Mouse (Mus musculus): ENCODE measurements around the gene Frmpd3. TPM values are rescaled to one million over a fixed set of nuclear protein-coding genes. Genes with fewer than 3 reads are reported as not detected.
A peak's percentile ranks its signal among the peaks of the same experiment; 100 is the strongest.
"Not testable (repeated sequence)": the region's sequence is repeated elsewhere in the genome, so short reads cannot be mapped to it uniquely, and the experiment has no call there.

The Frmpd3 gene
- total RNA-seq (2021) = under 1 TPM; 0.12 to 0.16 TPM
- long read RNA-seq, experiment 1 = 0 reads
- long read RNA-seq, experiment 2 = 0 reads

DNA sequence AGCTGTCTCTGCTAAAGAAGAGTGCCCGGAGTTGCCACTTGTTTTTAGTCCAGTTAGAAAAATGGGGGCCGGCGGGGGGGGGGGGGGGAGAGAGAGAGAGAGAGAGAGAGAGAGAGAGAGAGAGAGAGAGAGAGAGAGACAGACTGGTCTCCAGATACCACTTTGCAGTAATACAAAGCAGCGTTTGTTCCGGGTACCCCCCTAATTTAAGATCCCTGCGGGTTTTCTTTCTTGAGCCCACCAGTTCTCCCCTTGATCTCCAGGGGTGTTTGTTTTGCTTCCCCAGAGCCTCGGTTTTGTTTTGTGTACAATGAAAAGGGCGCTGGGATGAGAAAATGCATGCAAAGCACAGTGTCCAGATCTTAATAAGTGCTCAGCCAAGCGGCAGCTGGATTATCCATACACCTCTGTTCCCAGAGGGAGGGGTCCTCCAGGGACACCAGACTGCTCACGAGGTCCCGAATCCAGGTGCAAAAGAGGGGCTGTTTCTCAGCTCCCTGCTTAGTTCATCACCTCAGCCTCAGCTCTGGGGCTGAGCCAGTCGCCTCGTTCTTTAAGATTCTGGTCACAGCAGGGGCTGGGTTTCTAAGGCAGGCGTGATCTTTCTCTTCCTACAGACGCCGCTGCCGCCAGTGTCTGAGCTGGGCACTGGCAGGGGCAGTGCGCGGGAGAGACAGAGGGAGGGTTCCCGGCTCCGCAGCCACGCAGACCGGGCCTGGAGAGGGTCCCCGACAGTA is at the start of gene Frmpd3:
Frmpd3 (plus strand) TSS at position 608 of the 737 bp plus-strand sequence.
- peak; percentile 3 for DNase-seq

- DNase-seq = no peak
Measured at GRCm38 (mm10) chrX:140303731-140304130, 38.3 kb upstream of the Frmpd3 start.

DNA sequence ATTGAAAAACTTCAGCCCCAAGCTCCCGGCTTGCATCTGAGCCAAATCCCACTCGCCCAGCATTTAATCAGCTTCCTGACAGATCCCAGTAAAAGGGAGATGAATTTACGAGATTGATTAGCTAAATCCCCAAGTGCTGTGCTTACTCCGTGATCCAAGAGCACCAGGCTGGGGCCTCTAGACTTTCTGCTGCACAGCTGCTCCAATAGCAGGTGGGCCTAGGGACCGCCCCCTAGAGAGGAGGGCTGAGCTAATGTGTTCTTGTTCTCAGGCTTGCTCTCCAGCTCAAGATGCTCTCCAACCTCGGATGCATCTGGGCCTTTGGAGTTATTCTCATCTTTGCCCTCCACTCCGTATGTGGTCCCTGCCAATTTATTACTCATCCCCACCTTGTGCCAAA is 36.4 kb upstream of the Frmpd3 start:
- no peak for DNase-seq

GRCm38 (mm10) chrX:140317931-140318330 is 24.1 kb upstream of the Frmpd3 start:
- no peak for DNase-seq

- no peak for DNase-seq
Measured at GRCm38 (mm10) chrX:140319131-140319530, 22.9 kb upstream of the Frmpd3 start.

DNA sequence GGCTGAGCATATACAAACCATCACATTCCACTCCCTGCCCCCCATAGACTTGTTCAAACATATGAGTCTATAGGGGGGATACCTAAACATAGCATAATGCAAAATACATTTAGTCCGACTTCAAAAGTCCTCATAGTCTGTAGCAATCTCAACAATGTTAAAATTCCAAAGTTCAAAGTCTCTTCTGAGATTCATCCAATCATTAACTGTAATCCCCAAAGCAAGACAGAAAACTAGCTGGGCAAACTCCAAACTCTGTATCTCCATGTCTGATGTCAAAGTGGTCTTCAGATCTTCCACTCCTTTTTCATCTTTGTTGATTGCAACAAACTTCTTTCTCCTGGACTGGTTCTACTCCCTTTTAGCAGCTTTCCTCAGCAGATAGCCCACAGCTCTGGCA is 21.4 kb upstream of the Frmpd3 start:
- not testable (repeated sequence) for DNase-seq

GRCm38 (mm10) chrX:140342393-140343163 is 515 bp downstream of the Frmpd3 start:
- no peak for DNase-seq

DNA sequence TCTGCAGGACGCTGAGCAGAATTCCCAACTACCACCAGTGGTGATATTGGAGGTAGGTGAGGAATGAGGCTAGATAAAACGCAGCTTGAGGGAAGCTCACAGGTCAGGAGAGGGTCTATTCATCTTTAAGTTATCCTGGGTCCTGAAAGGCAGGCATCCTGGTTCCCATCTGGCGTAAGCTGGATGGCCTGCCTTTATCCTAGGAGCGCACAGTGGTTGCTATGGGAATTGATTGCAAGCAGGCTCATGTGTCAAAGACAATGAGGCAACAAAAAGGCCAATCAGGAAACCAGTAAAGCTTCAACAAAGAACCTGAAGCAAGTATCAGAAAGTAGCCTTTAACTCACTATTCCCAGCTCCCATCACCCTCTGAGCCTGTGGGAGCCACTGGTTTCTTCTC is 33.6 kb downstream of the Frmpd3 start:
- DNase-seq = no peak

DNA sequence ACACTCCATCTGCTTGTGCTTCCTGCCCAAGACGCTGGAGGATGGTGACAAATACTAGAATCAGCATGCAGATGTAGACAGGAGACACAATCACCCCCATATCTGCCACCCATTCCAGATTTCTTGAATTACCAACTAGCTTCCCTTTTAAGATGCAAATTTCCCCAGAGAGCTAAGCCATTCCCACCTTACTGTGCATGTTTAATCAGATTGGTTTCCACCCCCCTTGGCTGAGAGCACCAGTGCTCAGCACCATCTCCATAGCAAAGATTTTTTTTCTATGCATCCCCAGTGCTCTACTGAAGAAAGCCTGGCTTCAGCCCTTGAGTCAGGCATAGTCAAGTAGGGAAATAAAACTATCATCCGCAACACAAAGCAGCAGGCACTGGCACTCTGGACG is 57.9 kb downstream of the Frmpd3 start:
- no peak for DNase-seq

DNA sequence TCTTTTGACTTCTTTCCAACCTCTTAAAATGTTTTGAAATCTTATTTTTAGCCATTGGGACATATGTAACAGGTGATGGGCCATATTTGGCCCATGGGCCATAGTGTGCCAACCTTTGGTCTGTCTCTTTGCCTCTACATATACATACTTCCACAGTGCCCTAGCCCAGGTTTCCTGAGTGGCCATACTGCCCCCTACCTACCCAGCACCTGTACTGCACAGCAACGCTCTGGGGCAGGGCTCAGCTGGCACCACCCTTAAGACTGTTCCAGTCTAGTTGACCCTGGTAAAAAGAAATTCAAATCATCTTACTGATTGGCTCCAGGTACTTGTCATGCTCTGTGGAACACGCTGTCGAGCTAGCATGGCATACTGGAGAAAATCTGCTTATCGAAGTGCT is 60.8 kb downstream of the Frmpd3 start:
- DNase-seq = no peak

DNA sequence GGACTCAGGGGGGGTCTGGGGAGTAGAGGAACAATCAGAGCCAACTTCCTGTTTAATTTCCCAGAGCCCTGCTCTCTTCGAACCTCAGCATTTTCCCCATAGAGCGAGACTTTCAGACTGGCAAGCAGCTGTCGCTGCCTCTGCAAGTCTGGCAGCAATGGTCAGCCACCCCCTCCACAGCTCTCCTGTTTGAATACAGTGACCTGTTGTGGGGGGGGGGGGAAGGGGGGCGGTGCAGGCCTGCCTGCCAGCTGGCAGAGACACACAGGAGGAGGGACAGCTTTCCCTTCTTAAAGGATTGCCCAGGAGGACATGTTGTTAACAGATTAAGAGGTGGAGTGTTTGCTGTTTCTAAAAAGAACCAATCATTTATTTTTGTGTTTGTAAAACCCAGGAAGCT is 64.0 kb downstream of the Frmpd3 start:
- DNase-seq = no peak

GRCm38 (mm10) chrX:140406501-140406900 is 64.4 kb downstream of the Frmpd3 start:
- DNase-seq = no peak

- no peak for DNase-seq
Measured at GRCm38 (mm10) chrX:140407593-140407992, 65.5 kb downstream of the Frmpd3 start.

DNA sequence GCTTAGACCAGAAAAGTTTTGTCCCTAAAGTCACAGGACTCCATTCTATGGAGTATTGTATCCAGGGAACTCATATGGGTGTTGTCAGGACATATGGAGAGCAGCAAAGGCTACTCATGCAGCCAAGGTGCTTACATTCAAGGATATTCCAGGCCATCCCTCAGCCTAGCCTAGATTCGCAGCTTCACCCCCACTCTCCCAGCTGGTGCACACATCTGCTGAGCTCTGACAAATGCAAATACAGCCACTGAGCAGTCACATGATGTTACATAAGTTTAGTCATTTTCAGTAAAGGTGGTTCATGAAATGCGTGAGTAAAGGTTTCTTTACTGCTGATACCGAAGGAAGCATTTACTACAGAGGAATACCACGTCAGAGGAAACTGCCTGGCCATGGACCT is 76.4 kb downstream of the Frmpd3 start:
- DNase-seq = no peak

DNA sequence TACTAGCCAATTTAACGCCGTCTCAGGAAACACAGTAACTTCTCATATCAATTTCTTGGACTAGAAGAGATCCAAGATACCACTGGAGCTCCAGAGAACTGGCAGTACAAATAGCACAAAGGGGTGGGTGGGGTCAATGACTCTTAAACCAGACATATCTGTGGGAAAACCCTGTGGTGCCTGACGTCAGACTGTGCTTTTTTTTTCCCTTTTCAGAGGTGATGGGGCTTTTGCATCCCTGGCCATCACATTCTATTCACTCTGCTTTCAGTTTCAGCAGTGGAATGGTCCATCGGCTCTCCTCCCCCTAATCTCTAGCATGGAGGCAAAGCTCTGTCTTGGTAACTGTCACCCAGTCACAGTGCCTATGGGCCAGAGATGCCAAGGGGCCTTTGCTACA is 85.1 kb downstream of the Frmpd3 start:
- DNase-seq = no peak

- DNase-seq = no peak
Measured at GRCm38 (mm10) chrX:140428252-140428651, 86.2 kb downstream of the Frmpd3 start.

DNA sequence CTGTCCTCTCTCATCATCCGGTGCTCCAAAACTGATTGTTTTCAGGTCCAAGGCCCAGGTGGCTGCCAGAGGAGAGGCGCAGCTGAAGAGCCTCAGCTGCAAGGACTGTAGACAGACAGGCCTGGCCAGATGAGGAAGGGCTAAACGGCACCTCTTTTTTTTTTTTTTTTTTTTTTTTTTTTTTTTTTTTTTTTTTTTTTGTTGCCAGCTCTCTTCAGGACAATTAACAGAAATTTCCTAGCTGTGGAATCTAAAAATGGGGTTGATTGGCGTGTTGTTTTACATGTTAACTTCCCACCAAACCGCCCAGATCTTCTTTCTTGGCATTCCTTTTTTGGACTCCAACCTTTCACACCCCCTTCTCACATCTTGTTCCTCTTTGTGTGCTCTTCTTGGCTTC is 87.9 kb downstream of the Frmpd3 start:
- DNase-seq = no peak

DNA sequence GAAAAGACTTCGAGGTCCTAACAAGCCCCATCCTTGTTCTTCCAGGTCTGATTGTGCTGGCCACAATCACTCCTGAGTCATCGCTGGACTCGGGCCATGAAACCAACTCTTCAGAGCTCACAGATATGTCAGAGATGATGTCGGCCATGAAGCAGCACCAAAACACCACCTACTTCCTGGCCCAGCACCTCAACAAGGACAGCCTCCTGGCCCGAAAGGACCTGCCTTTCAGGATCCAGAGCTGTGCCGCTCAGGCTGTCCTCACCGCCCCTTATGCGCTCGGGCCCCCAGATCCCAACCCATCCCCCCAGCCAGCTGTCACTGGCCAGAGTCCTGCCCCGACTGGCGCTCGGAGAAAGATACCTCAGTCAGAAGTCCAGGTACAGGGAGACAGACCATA is 88.4 kb downstream of the Frmpd3 start:
- DNase-seq = no peak

GRCm38 (mm10) chrX:140431981-140432380 is 89.9 kb downstream of the Frmpd3 start:
- no peak for DNase-seq

- no peak for DNase-seq
Measured at GRCm38 (mm10) chrX:140432786-140433185, 90.7 kb downstream of the Frmpd3 start.

DNA sequence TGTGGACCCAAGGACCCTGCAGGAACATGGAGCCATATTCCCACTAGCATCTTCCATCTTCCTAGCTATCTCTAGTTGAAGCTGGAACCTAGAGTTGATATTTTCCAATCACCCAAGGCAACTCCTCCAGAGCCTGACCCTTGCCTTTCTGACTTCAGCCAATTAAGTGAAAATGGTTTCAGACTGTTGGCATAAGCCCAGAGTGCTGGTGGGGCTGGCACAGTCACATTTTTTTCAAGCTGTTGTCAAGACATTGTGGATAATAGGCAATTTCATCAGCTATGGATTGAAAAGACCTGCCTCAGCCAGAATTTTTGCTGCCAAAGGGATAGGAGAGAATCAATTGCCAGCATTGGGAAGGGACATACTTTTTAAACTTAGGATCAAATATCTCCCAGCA is 95.8 kb downstream of the Frmpd3 start:
- no peak for DNase-seq

GRCm38 (mm10) chrX:140445551-140445950 is 103.5 kb downstream of the Frmpd3 start:
- no peak for DNase-seq

DNA sequence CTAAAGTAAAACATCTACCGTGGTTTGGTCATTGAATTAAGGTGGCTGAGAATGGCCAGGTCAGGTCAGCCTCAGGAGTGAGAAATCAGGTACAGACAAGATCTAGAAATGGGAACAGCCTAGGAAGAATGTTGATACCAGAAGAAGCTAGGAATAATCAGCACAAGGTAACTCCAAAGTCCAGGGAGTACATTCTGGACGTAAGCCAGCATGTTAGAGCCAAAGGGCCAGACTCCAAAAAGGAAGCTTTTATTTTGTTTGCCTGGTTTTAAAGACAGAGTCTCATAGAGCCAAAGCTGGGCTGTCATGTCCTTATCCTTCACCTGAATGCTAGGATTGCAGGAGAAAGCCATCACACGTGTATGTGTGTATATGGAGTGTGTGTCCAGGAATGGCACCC is 108.0 kb downstream of the Frmpd3 start:
- no peak for DNase-seq

- peak; percentile 80 for DNase-seq
Measured at GRCm38 (mm10) chrX:140456279-140456731, 114.2 kb downstream of the Frmpd3 start, which contains the start of gene Prps1. Gene Prps1 (plus strand): TSS chrX:140456613.

Data from gastrocnemius, postnatal 10 days (tissue).